In the genomic region with DNA sequence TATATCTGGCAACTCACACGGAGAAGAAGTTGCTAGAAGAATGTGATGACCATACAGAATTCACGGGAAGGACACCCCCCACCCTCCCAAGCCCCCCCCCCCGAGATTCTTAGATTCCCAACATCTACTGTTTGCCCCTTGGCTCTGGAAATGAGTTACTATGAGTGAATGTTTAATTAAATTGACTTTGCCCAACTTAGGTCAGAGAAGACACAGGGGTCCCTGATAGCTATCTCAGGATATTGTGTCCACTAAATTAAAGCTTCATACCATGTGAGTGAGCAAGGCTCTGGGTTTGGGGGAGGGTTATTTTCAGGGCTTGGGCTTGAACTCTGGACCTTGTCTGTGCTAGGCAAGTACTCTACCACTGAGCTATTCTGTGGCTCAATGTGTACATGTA, we compare ENCODE assay signal across 22 mouse cellular contexts.
"Had no signal": no experiment of that assay in that cellular context is flagged by ENCODE, and none has a peak within 500 bp of the region (broad histone marks: within the 10 kb centered on the region; RNA-seq: fewer than 3 reads in every experiment).

No protein-coding gene starts in this region.

- ATAC-seq: intestine, postnatal 0 days; liver, postnatal 0 days; lung, postnatal 0 days; midbrain, embryonic 15.5 days had no signal

- H3K36me3 ChIP-seq: limb, embryonic 12.5 days; limb, embryonic 15.5 days; midbrain, embryonic 12.5 days; midbrain, embryonic 15.5 days; neural tube, embryonic 12.5 days; neural tube, embryonic 15.5 days had no signal

- H3K27ac ChIP-seq: left cerebral cortex, adult 2 months; limb, embryonic 12.5 days; limb, embryonic 15.5 days; liver, embryonic 14.5 days; macrophage; midbrain, embryonic 12.5 days; midbrain, embryonic 15.5 days; neural tube, embryonic 12.5 days; neural tube, embryonic 15.5 days; stomach, postnatal 0 days had no signal

- H3K4me2 ChIP-seq: limb, embryonic 12.5 days; limb, embryonic 15.5 days; liver, embryonic 11.5 days; lung, embryonic 14.5 days; midbrain, embryonic 12.5 days; midbrain, embryonic 15.5 days; neural tube, embryonic 12.5 days; neural tube, embryonic 15.5 days had no signal

- H3K9ac ChIP-seq: limb, embryonic 12.5 days; limb, embryonic 15.5 days; liver, embryonic 14.5 days; liver, postnatal 0 days; lung, embryonic 14.5 days; midbrain, embryonic 12.5 days; midbrain, embryonic 15.5 days; neural tube, embryonic 12.5 days; neural tube, embryonic 15.5 days had no signal

- H3K9me3 ChIP-seq: limb, embryonic 12.5 days; limb, embryonic 15.5 days; midbrain, embryonic 12.5 days; midbrain, embryonic 15.5 days; neural tube, embryonic 12.5 days; neural tube, embryonic 15.5 days had no signal

- H3K4me3 ChIP-seq: left cerebral cortex, adult 2 months; limb, embryonic 12.5 days; limb, embryonic 15.5 days; midbrain, embryonic 12.5 days; midbrain, embryonic 15.5 days; neural tube, embryonic 12.5 days; neural tube, embryonic 15.5 days had no signal

- H3K27me3 ChIP-seq: limb, embryonic 12.5 days; limb, embryonic 15.5 days; midbrain, embryonic 12.5 days; midbrain, embryonic 15.5 days; neural tube, embryonic 12.5 days; neural tube, embryonic 15.5 days had no signal

- H3K4me1 ChIP-seq: limb, embryonic 12.5 days; limb, embryonic 15.5 days; midbrain, embryonic 12.5 days; midbrain, embryonic 15.5 days; neural tube, embryonic 12.5 days; neural tube, embryonic 15.5 days had no signal

- DNase-seq: layer of hippocampus, postnatal 36 days; liver, postnatal 0 days; lung, embryonic 14.5 days; right cerebral cortex, adult 18-20 months; right cerebral cortex, postnatal 14 days; right cerebral cortex, postnatal 4 days; thymus, adult 2 months; thymus, postnatal 14 days; thymus, postnatal 4 days had no signal
